Mouse (Mus musculus) neutrophil, adult 59 days (primary cell): ENCODE results near the gene Slitrk2. TPM values are rescaled to one million over a fixed set of nuclear protein-coding genes. Genes with fewer than 3 reads are reported as not detected.

Experiments used
- total RNA-seq, 2 experiments: library from RNA; stranded (reverse); gene quantifications; 1 replicate in 1 of 2; 2 replicates in 1 of 2; pipeline ENCODE4 v1.2.4; 2023

Gene Slitrk2
- not detected for total RNA-seq

DNA sequence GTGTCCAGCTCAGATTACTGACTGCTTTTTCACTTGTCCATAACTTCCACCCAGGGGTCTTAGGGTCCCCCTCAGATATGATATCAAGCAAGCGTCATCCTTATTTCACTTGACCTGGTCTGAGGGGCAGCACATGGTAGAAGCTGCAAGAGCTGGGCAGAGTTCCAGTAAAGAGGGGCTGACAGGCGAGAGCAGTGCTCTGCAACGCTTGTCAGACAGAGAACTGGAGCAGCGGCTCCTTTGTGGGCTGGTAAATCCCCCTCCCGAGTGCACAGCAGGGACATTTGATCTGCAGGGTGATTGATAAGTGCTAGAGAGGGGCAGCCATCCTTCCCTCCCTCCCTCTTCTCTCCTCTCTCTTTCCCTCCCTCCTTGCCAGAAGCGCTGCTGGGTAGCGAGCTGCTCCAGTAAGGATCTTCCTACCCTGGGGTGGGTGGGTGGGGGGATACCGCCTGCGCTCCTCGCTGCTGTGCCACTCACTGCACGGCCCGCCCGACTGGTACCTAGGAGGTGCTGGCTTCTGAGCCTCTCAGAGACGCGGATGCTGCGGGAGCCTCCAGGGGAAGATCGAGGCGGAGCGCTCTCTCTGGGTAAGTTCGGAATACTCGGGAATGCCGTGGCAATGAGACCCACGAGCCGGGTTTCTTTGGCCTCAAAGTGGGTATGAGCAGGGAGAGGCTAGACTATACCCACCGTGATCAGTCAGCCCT lies at the start of gene Slitrk2:
Gene Slitrk2, plus strand, starts transcription at position 408 of the 710 bp plus-strand sequence.

